Mouse (Mus musculus): Measurements from ENCODE around the gene Tmem217.
"Not testable (repeated sequence)": the region's sequence is repeated elsewhere in the genome, so short reads cannot be mapped to it uniquely, and the experiment has no call there.

The Tmem217 gene

GRCm38 (mm10) chr17:29502005-29502668, 50.0 kb downstream of the Tmem217 start:
- no peak for DNase-seq (ENCODE audit: low spot score)

GRCm38 (mm10) chr17:29500802-29501469, 51.2 kb downstream of the Tmem217 start:
- peak; percentile 61 for DNase-seq (ENCODE audit: low spot score)

GRCm38 (mm10) chr17:29500243-29500740, 51.9 kb downstream of the Tmem217 start:
- DNase-seq (ENCODE audit: low spot score), result no peak

GRCm38 (mm10) chr17:29499511-29499910, 52.7 kb downstream of the Tmem217 start:
- DNase-seq (ENCODE audit: low spot score), result peak; percentile 77

GRCm38 (mm10) chr17:29498952-29499351, 53.2 kb downstream of the Tmem217 start:
- not testable (repeated sequence) for DNase-seq (ENCODE audit: low spot score)

- DNase-seq (ENCODE audit: low spot score), result no peak
Measured at GRCm38 (mm10) chr17:29498028-29498427, 54.2 kb downstream of the Tmem217 start.

- not testable (repeated sequence) for DNase-seq (ENCODE audit: low spot score)
Measured at GRCm38 (mm10) chr17:29497481-29497880, 54.7 kb downstream of the Tmem217 start.

- DNase-seq (ENCODE audit: low spot score), result no peak
Measured at GRCm38 (mm10) chr17:29497071-29497354, 55.2 kb downstream of the Tmem217 start.

GRCm38 (mm10) chr17:29496211-29497070, 55.7 kb downstream of the Tmem217 start:
- DNase-seq (ENCODE audit: low spot score), result no peak

- DNase-seq (ENCODE audit: low spot score), result no peak
Measured at GRCm38 (mm10) chr17:29494732-29495076, 57.5 kb downstream of the Tmem217 start.

- no peak for DNase-seq (ENCODE audit: low spot score)
Measured at GRCm38 (mm10) chr17:29494062-29494731, 58.0 kb downstream of the Tmem217 start.

GRCm38 (mm10) chr17:29493461-29493980, 58.7 kb downstream of the Tmem217 start:
- no peak for DNase-seq (ENCODE audit: low spot score)

GRCm38 (mm10) chr17:29492269-29493191, 59.7 kb downstream of the Tmem217 start:
- DNase-seq (ENCODE audit: low spot score), result peak; percentile 85

- DNase-seq (ENCODE audit: low spot score), result peak; percentile 69
Measured at GRCm38 (mm10) chr17:29491591-29492268, 60.5 kb downstream of the Tmem217 start.

- no peak for DNase-seq (ENCODE audit: low spot score)
Measured at GRCm38 (mm10) chr17:29490713-29491581, 61.2 kb downstream of the Tmem217 start, which contains the start of gene Pim1. Gene Pim1 (plus strand): TSS chr17:29490753.

- peak; percentile 100 for DNase-seq (ENCODE audit: low spot score)
Measured at GRCm38 (mm10) chr17:29489971-29490712, 62.0 kb downstream of the Tmem217 start.

GRCm38 (mm10) chr17:29488978-29489970, 62.9 kb downstream of the Tmem217 start:
- peak; percentile 57 for DNase-seq (ENCODE audit: low spot score)
